Comparison of ENCODE assay signal across 23 mouse cellular contexts in the genomic region with DNA sequence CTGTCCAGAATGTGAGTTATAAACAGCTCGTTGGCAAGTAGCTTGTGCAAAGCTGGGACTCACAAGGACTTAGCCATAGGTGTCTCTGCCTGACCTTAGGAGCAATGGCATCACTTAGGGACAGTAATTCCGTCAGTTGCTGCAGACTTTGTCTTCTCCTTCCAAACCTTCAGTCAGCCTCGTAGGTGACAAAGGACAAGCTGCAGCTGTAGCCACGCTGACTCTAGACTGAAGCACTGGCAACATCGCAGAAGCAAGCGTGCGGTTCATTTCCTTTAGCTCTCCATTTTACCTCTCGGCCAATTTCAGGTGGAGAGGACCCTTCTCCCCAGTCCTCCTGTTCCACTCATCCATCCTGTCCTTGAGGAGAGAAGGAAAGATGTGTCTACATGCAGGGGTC. TPM values are rescaled to one million over a fixed set of nuclear protein-coding genes. Genes with fewer than 3 reads are reported as not detected.
A peak's percentile ranks its signal among the peaks of the same experiment; 100 is the strongest.
DNase-seq lines count a peak whose midpoint lies in the region; ATAC-seq and TF ChIP-seq lines count a peak whose summit lies in the region.
"Had no signal": no experiment of that assay in that cellular context is flagged by ENCODE, and none has a peak within 500 bp of the region (broad histone marks: within the 10 kb centered on the region; RNA-seq: fewer than 3 reads in every experiment).

No protein-coding gene starts in this region.

- no peaks in the 10 kb centered on the region for H3K9me3 ChIP-seq in megakaryocyte, embryonic 14.5 days
- no peaks in the 10 kb centered on the region for H3K9me3 ChIP-seq in intestine, postnatal 0 days (ENCODE audit: control insufficient read depth)
- H3K9me3 ChIP-seq: embryonic facial prominence, embryonic 12.5 days; embryonic facial prominence, embryonic 15.5 days; hindbrain, embryonic 10.5 days; hindbrain, embryonic 13.5 days had no signal

- no peak for ATAC-seq in megakaryocyte, adult 5-6 weeks (ENCODE audit: poor library complexity, severe bottlenecking)
- ATAC-seq in intestine, postnatal 0 days = no peak
- ATAC-seq: forebrain, embryonic 14.5 days; forebrain, postnatal 0 days; hindbrain, embryonic 16.5 days had no signal

- no peak overlapping the region for H3K27ac ChIP-seq in intestine, postnatal 0 days (ENCODE audit: low read depth, low read length)
- H3K27ac ChIP-seq: embryonic facial prominence, embryonic 12.5 days; embryonic facial prominence, embryonic 15.5 days; hindbrain, embryonic 10.5 days; hindbrain, embryonic 13.5 days had no signal

- no peak overlapping the region for H3K4me2 ChIP-seq in intestine, postnatal 0 days (replicated peaks; ENCODE audit: low read depth)
- H3K4me2 ChIP-seq: embryonic facial prominence, embryonic 12.5 days; embryonic facial prominence, embryonic 15.5 days; heart, embryonic 11.5 days; hindbrain, embryonic 13.5 days had no signal

- H3K4me1 ChIP-seq in megakaryocyte, embryonic 14.5 days = peaks cover 100% of the 10 kb centered on the region
- no peaks in the 10 kb centered on the region for H3K4me1 ChIP-seq in intestine, postnatal 0 days (replicated peaks; ENCODE audit: control insufficient read depth, insufficient read depth, low read length)
- H3K4me1 ChIP-seq: embryonic facial prominence, embryonic 15.5 days had no signal

- H3K4me3 ChIP-seq in megakaryocyte, embryonic 14.5 days (replicated peaks) = peak overlapping the region; percentile 23
- H3K4me3 ChIP-seq in intestine, postnatal 0 days (ENCODE audit: low read depth, low read length) = no peak overlapping the region
- H3K4me3 ChIP-seq: embryonic facial prominence, embryonic 12.5 days; embryonic facial prominence, embryonic 15.5 days; hindbrain, embryonic 10.5 days; hindbrain, embryonic 13.5 days had no signal

- no peak for TF ChIP-seq CTCF in intestine, postnatal 0 days (IDR thresholded peaks at IDR 0.05; ENCODE audit: low read depth)

- H3K27me3 ChIP-seq in megakaryocyte, embryonic 14.5 days (replicated peaks) = no peaks in the 10 kb centered on the region
- H3K27me3 ChIP-seq in intestine, postnatal 0 days (replicated peaks; ENCODE audit: control insufficient read depth, insufficient read depth, low read length) = no peaks in the 10 kb centered on the region; the same call in 1 of the 2 replicates

- peak; percentile 82 for DNase-seq in heart, adult 11 months
- DNase-seq in heart, postnatal 4 days = no peak
- peak; percentile 62 for DNase-seq in lung, postnatal 14 days
- no peak for DNase-seq in ovary, postnatal 10 days (ENCODE audit: low spot score)
- DNase-seq: adrenal gland, adult 2 months; adrenal gland, postnatal 14 days; cerebellum, adult 11 months; cerebellum, adult 2 months; cerebellum, adult 9-11 months; forebrain, postnatal 0 days; gastrocnemius, postnatal 10 days; gastrocnemius, postnatal 36 days had no signal

- peaks cover 98% of the 10 kb centered on the region for H3K36me3 ChIP-seq in megakaryocyte, embryonic 14.5 days (replicated peaks; ENCODE audit: low read length)
- H3K36me3 ChIP-seq in intestine, postnatal 0 days (ENCODE audit: control insufficient read depth, insufficient read depth) = no peaks in the 10 kb centered on the region; the same call in 1 of the 2 replicates
- H3K36me3 ChIP-seq: embryonic facial prominence, embryonic 12.5 days; embryonic facial prominence, embryonic 15.5 days; hindbrain, embryonic 10.5 days; hindbrain, embryonic 13.5 days had no signal

- H3K9ac ChIP-seq in intestine, postnatal 0 days (ENCODE audit: low read depth, low read length) = no peak overlapping the region
- H3K9ac ChIP-seq: embryonic facial prominence, embryonic 12.5 days; embryonic facial prominence, embryonic 15.5 days; forebrain, postnatal 0 days; hindbrain, embryonic 13.5 days had no signal

- 87% methylated on average over 8 of the region's 8 CpGs for WGBS in intestine, postnatal 0 days

RNA-seq across cellular contexts. Expression of gene Adora2a, which starts 7.3 kb away (rescaled TPM):
- 10 to 100 TPM; 17.8 to 18.4 TPM for total RNA-seq in heart, postnatal 4 days (2021)
- polyA plus RNA-seq in megakaryocyte, embryonic 14.5 days (2012; ENCODE audit: insufficient read depth, low replicate concordance) = 10.7 and 16.9 TPM in 2 replicates
- 3.3 TPM in 2 replicates for total RNA-seq in megakaryocyte, adult 5-6 weeks (2015)
- total RNA-seq in megakaryocyte, adult 5-6 weeks (2017) = 2.6 and 3.0 TPM in 2 replicates
- polyA plus RNA-seq in intestine, postnatal 0 days (2015; fragmentation: Nextera tagmentation; extraction: Ambion mirVana) = 1.2 and 1.4 TPM in 2 replicates
- total RNA-seq: MEL had no signal

Comparison
In these comparisons a context has a peak if more than half of its experiments do, and no peak if none do; other contexts are left out.
1. DNase-seq: peak in heart, adult 11 months (single experiment) and lung, postnatal 14 days (single experiment); none in heart, postnatal 4 days (single experiment) and ovary, postnatal 10 days (single experiment).
2. RNA of gene Adora2a, which starts 7.3 kb away (total RNA-seq): 17.8 to 18.4 TPM in heart, postnatal 4 days; 2.6 to 3.3 TPM in megakaryocyte, adult 5-6 weeks; every median in the first group is over 4 times any median in the second.